Mouse (Mus musculus) stomach, postnatal 0 days (tissue): ENCODE measurements around the gene Specc1.

ENCODE experiments used
- CTCF ChIP-seq: IDR thresholded peaks from 2 replicates; pipeline ENCODE4 v1.5.1; 2016; ENCODE audit warnings: antibody characterized with exemption, low read depth, mild to moderate bottlenecking, moderate library complexity
- EP300 ChIP-seq: optimal IDR thresholded peaks from 2 replicates; pipeline ENCODE3; 2016; ENCODE audit warnings: antibody characterized with exemption

DNA sequence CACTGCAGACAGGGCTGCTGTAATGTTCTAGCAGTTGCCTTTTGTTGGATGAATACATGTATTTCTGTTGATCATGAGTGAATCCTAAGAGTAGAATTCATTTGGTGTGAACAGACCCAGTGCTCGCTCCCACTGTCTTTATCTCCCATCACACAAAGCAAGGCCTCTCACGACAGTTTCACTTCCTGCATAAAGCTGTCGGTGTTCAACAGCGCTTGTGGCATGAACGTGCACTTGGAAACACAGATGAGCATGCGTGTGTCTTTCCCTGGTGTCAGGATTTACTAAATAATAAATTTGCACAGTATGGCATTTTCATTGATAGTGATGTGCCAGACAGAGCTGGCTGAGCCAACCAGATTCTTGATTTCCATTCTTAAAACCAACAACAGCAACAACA is 6.1 kb downstream of the Specc1 start:
- TF ChIP-seq CTCF (no peak), EP300 (no peak)
